Mouse (Mus musculus): Measurements from ENCODE around the gene Dnah8.
"Not testable (repeated sequence)": the region's sequence is repeated elsewhere in the genome, so short reads cannot be mapped to it uniquely, and the experiment has no call there.

Dnah8 gene

DNA sequence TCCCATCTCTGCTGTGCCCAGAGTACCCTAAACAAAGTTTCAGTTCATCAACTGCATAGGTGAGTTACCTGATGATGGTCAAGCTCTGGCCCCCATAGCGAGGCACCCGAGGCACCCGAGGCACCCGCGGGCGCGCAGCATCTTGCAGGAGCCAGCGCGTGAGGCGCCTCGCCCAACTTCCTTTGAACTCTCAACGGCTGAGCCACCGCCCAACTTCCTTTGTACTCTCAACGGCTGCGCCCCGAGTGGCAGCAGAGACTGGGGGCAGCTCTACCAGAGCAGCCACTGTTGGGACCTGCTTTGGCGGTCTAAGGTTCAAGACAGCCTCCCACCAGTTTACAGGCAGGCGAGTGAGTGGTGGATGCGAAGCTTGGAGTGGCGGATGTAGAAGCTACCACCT, at the start of gene Dnah8:
Dnah8 (plus strand) TSS at position 223 of the 400 bp plus-strand sequence.
- not testable (repeated sequence) for DNase-seq (ENCODE audit: low read depth, low spot score)

DNA sequence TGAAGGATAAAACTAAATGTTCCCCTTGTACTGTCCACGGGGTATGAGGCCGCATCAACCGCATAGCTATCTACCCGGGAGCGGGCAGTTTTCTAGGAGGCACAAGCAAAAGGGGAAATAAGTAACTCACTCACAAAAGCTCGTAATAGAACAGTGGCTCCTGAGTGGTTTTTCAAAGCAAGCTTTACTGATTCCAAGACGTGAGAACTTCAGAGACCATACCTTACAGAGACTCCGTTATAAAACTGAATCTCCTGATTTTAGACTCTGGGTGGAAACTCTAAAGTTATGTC, 49.4 kb upstream of the Dnah8 start:
- no peak for DNase-seq (ENCODE audit: low read depth, low spot score)

DNA sequence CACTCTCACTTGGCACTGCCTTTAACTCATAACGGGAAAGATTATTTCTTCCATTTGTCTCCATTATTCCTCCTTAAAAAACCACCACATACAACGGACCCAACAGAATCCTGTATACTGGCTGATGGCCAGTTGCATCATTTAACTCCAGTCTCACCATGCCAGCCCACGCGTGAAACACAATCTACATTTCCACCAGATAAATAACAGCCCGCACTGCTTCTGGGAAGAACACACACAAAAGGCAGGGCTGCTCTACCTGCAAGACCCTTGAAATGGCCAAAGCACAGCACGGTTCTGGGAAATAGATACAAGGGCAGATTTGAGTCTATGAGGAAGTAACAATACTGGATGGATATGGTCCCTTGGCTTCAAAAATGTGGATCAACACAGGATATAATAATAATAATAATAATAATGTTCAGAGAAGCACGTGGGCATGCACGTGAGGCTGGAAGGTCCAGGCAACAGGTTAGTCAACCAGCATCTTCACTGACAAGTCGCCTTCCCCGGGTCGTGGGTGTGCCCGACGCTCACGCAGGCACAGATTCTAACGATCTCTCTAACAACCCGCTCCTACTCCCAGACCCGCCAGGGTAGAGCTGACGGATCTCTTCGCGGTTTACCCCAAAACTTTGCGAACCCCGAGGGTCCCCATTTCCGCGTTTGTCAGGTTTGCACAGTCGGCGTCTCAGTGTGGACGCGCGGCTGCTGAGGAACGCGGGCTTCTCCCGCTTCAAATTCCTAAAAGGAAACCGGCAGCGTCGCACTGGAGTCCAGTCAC, 48.8 kb upstream of the Dnah8 start:
- no peak for DNase-seq (ENCODE audit: low read depth, low spot score)

DNA sequence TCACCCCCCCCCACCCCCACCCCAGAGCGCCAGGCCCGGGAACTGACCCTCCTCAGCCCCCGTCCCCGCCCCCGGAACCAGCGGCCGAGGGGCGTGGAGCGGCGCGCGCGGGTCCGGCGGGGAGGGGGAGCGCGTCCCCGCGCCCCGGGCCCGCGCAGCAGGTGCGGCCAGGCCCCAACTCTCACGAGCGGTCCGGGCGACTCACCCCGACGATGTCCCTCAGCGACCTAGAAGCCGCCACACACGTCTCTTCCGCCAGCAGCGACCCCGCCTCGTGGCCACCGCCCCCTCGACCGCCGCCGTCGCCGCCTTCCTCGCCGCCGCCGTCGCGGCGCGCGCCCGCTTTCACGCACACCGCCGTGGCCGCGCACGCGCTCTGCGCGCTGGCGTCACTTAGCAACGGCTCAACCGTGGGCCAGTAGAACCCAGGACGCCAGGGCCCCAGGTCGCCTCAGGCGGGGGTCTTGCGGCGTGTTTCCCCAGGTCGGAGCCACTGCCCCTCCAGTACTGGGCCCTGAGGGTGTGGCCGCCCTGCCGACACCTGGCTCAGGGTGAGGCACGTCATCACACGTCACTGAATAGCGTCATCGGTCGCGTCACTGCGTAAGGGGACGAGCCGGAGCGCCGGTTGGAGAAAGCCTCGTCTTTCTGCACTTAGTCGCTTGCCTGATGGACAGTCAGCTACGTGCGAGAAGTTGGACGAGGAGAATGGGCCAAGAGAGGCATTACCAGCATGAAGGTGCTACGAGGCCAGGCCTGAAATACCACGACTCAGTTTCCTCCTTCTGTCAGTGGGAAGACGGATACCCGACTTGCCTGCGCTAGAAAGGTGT, 48.0 kb upstream of the Dnah8 start, which contains the start of gene Btbd9:
Btbd9 (minus strand) TSS at position 548 of the 833 bp plus-strand sequence.
- peak; percentile 86 for DNase-seq (ENCODE audit: low read depth, low spot score)

DNA sequence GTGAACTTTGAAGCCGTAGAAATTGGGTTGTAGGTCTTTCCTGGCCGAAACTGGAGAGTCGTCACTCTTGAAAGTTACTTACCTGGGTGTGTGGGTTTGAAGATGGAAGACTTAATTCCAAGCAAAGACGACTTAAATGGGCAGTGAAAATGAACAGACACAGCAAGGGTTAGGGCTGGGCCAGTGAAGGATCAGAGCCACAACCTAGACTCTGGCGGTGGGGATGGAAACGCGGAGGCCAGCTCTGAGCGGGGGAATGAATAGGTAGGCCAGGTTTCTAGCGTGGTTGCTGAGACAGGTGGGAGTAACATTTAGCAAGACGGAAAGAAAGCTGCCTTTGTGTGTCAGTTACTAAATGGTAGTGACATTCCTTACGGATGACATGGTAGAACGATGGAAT, 47.2 kb upstream of the Dnah8 start:
- no peak for DNase-seq (ENCODE audit: low read depth, low spot score)

DNA sequence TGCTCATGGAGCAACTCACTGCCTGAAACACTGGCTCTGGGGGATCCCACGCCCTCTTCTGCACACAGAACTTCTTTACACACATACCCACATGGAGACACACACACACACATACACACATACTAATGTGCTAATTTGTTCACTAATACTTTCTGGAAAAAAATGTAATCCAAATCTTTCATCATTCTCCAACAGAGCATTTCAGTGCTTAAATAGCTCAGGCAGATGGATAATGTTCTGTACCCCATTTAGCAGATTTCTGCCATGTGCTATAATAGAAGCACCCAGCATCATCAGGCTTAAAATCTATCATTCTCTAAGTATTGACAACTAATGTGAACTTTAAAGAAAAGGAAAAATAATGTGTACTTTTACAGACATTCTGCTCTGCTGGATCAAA, 43.4 kb upstream of the Dnah8 start:
- DNase-seq (ENCODE audit: low read depth, low spot score): no peak

DNA sequence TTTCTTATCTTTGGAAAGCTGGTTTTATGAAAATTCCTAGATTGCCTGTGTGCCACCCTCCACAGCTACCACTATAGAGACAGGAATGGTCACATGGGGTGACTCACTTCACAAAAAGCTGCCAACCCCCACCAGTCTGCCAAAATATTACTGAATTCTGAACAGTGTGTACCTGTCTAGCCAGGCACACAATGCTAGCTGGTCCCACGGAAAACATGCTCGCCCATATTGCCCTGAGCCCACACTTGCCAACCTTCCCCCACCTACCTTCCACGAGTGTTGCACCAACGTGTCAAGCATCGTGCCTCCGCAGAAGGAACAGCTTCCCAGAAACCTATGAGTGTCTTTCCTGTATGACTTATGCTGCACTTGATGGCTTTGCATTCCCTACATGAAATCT, 43.0 kb upstream of the Dnah8 start:
- no peak for DNase-seq (ENCODE audit: low read depth, low spot score)

DNA sequence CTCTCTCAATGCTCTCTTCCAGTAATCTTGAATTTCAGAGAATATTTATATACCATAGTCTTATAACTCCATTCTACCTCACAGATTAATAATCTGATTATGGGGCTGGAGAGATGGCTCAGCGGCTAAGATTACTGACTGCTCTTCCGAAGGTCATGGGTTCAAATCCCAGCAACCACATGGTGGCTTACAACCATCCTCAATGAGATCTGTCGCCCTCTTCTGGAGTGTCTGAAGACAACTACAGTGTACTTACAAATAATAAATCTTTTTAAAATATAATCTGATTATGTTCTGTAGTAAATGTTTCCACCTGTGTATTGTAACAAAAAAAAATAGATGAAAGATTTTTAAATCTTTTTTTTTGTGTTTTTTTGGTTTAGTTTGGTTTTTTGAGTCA, 41.8 kb upstream of the Dnah8 start:
- no peak for DNase-seq (ENCODE audit: low read depth, low spot score)

DNA sequence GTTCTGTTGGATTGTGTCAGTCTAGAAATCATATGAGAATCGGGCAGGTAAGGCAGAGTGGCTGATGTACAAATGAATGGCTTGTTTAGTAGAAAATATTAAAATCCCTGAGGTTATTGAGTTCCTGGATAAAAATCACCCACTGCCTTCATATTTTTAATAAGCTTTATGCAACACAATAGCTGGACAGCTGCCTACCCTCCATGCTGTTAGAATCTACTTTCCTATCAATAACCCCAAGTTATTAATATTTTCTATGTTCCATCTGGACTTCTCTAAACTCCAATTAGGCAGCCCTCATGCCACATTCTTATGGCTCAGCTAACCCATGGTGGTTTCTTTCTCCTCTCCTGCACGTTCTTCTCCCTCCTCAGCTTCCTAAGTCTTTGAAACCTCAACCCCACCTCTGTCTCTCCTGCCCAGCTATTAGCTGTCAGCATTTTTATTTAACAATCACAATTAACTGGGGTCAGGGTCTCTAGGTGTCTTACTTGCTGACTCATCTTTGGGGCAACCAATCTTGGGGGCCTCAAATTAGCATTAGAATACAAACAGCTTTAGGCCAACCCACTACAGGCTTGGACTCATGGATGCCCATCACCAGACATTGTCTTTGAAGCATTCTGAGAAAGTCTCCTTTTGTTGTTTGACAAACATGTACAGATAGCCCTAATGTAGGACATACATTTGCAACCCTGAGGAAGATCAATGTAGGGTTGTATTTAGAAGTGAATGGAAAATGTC, 40.7 kb upstream of the Dnah8 start:
- no peak for DNase-seq (ENCODE audit: low read depth, low spot score)

DNA sequence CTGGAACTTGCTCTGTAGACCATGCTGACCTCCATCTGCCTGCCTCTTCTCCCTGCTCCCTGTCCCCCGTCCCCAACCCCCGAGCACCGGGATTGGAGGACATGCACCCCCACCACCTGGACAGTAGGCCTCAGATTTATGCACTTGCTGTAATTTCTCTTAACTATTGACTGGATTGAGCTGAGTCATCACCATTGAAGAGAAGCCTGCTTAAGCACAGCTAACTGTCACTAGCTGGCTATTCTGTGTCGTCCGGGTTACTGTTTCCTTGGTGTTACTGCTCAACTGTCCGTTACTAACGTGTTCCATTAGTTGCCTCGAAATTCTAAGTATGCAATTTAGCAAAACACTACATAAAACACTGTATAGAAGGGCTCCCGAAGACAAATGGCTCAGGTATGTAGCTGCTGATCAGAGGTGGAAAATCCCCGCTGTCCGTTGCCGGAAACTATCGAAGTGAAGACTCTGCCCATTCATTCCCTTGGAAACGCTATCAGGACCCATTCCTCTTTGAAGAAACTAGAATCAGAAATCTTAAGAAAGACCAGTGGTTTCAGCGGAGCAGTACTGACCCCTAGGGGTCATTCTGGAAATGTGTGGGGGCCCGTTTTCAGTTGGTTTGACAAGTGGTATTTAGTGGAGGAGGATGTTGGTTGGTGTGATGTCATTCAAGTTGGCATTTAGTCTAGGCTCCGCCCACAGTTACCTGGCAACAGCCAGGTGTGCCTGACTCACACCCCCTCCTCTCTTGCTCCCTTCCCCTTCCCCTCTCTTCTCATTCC, 33.5 kb upstream of the Dnah8 start:
- no peak for DNase-seq (ENCODE audit: low read depth, low spot score)

DNA sequence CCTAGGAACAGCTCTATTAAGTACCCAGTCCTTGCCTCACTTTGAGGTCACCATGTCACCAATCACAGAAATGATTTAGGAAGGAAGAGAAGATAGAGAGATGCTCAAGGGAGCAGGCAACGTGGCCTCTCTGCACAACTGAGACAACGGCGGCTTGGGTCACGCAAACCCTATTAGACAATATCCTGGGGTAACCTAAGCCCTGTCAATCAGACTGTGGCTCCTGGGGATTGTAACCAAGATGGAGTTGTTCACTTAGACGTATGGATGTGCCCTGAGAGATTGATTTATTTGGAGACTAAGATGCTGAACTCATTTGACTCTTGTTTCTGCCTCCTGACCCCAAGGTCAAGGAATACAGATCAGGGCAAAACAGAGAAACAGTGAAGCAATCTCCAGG, 29.7 kb upstream of the Dnah8 start:
- no peak for DNase-seq (ENCODE audit: low read depth, low spot score)

DNA sequence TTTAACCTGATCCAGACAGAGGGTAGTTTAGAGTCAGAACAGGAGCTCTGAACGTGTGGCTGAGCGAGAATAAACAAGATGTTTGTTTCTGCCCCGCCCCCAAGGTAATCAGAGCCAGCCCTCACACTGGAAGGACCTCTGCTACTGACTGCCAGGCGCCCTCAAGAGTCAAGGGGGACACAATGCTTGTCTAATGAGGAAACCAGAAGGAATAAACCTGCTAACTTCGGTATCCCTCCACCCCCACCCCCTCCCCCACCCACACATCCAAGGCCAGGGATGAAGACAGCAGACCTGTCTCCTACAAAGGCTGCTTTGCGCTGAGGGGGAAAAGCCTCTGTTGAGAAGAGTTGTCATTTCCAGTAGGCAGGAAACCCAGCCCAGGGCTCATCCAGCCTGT, 29.3 kb upstream of the Dnah8 start:
- no peak for DNase-seq (ENCODE audit: low read depth, low spot score)

DNA sequence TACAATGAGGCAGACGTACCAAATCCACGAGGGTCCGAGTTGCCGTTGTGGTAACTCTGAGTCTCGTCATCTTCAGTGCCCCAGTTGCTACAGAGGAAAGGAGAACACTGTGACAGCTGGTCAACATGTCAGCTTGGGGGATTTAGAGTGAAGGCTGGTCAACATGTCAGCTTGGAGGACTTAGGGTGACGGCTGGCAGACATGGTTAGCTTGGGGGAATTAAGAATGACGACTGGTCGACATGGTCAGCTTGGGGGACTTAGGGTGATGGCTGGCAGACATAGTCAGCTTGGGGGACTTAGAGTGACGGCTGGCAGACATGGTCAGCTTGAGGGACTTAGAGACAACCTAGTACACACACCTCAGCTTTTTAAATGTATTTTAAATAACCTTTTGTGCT, 26.4 kb upstream of the Dnah8 start:
- DNase-seq (ENCODE audit: low read depth, low spot score): peak; percentile 87

DNA sequence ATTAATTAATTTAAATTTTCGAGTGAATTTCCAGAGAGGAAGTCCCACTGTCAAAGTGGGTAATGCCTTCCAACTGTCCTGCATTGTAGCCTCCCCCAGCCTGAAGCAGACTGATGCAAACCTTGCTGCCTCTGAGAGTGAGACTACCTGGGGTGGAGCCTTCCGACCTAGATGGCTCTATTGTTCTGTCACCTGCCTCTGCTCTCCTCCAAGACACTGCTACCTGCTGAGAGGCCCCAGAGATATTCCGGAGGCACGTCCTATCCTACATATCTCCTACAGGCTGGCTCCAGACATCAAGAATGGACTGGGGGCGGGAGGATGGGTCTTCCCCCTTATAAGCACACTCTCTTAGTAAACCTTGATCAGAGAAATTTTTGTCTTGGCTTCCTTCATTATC, 25.9 kb upstream of the Dnah8 start:
- DNase-seq (ENCODE audit: low read depth, low spot score): no peak

DNA sequence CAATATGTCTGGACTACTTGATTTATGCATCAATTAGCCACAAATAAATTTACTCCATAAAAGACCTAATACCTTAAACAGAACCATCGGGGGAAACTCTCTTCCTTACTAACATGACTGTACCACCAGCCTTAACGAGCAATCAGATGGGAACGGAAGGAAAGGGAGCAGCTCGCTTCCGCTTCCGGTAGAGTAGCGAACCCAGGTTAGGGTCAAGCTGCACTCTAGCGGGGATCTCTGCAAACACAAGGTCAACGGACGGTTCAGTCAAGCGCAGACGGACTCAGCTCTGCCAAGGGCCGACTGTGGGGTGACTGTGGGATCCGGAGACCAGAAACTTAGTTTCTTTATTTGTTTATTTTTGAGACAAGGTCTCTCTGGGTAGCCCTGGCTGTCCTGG, 22.0 kb upstream of the Dnah8 start:
- no peak for DNase-seq (ENCODE audit: low read depth, low spot score)

DNA sequence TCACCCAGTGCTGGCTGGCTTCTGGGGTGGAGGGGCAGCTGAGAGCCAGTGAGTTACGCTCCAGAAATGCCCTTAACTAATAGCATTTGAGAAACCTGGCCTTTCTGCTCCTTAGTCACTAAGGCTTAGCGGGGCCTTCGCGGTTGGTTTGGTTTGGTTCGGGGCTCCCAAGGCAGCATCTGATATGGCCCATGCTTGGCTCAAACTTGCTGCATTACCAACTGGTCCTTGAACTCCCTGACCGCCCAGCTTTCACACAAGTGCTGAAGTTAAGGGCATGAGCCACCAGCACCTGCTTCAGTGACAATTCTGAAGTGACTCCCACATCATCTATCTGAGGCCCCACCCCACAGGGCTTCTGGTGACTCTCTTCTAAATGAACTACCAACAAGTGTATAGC, 19.9 kb upstream of the Dnah8 start:
- DNase-seq (ENCODE audit: low read depth, low spot score): no peak

DNA sequence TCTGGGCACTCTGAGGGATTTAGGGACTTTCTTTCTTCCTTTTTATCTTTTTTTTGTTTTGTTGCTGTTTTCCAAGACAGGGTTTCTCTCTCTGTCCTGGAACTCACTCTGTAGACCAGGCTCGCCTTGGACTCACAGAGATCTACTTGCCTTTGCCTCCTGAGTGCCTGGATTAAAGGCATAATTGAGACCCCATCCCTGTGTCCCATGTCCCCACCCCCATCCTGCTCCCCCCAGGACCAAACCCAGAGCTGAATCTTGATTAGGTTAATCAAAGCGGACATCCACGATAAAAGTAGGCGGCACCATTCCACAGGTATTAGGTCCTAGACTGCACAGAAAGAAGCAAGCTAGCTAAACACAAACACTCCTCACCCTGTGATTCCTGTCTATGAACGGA, 19.2 kb upstream of the Dnah8 start:
- DNase-seq (ENCODE audit: low read depth, low spot score): no peak

DNA sequence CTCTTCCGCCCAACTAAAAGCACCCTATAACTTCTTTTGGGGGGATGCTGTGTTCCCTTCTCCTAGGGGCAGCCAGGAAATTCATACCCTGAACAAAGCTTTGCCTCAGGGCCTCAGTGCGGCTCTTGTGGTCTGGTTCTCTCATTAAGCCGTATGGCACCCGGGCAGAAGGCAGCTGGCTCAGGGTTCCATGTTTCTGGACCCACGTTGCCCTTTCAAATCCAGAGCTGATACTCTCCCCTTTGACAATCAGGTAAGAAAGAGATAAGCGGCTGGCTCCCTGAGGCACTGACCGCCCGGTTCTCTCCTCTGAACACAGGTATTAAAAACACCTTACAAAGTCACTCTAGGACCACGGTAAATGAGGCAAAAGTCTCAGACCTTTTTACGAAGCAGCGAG, 17.9 kb upstream of the Dnah8 start:
- DNase-seq (ENCODE audit: low read depth, low spot score): no peak

DNA sequence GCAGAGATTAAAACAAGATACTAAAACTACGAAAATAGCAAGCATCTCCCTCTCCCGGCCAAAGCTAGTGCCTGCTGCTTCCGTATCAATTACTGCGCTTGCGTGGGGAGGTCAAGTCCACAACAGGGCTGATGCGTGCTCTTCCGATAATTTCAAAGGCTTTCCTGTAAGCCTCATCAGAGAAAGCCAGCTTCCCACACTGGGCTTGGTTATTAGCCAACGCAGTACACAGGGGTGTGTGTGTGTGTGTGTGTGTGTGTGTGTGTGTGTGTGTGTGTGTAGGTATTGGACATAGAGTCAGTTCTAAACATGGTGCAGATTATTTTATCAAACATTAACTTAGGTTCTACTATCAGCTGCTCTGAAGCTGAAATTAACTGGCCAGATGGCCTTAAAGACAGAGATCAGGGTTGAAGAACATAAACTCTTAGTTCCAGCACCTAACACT, 17.5 kb upstream of the Dnah8 start:
- no peak for DNase-seq (ENCODE audit: low read depth, low spot score)

DNA sequence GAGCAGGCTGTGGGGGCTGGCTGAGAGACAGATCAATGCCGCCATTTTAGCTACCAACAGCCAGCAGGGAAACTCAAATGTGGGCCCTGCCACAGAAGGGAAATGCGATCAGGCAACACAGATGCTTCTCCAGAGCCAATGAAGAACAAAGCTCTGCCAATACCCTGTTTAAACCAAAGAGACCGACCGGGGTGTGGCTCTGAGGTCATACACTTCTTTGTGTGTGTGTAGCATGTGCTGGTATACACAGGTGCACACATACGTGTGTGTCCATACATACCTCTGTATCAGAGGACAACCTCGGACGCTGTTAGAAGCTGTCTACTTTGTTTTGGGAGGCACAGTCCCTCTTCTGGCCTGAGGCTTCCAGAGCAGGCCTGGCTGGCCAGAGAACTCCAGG, 16.8 kb upstream of the Dnah8 start:
- no peak for DNase-seq (ENCODE audit: low read depth, low spot score)

DNA sequence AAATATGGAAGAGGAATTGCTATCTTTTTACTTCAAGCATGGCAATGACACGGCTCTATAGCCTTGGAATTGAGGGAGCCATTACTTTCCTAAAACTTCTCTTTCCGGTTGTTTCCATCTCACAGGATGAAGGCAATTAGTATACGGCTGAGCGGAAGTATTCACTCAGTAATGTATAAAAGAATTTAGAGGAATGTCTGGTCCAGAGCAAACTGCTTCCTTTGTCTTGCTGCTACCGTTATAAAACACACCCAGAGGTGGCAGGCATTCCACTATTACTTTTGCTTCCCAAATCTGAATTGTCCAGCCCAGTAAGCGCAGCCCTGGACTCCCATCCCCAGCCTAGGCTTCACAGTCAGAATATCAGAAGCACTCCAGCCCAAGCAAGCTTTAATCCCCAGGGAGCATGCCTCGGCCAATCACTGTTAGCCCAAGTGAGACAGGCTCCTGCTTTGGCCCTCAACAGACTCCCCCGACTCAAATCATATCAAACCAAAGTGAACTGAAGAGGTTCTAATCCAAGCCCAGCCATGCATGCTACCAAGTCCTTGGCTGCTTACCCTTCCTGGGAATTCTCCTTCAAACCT, 16.2 kb upstream of the Dnah8 start:
- no peak for DNase-seq (ENCODE audit: low read depth, low spot score)

Measured in retina, postnatal 7 days (tissue).